Mouse (Mus musculus) bone marrow, adult 2 months (tissue): ENCODE data around the gene Mrvi1. TPM values are rescaled to one million over a fixed set of nuclear protein-coding genes. Genes with fewer than 3 reads are reported as not detected.

Source experiments
- H3K27ac ChIP-seq: fragments of 200-500 bp; 2 replicates; pipeline ENCODE4 v1.5.1; 2012; ENCODE audit warnings: low read depth, mild to moderate bottlenecking, control low read depth, inconsistent platforms, low read length; ENCODE audit not compliant: control insufficient read depth, poor library complexity, insufficient read depth
- H3K4me1 ChIP-seq: fragments of 200-500 bp; 2 replicates; pipeline ENCODE4 v1.6.1; 2011; ENCODE audit warnings: low read length; ENCODE audit not compliant: control insufficient read depth, insufficient read depth
- H3K4me3 ChIP-seq: fragments of 200-500 bp; replicated peaks from 2 replicates; pipeline ENCODE3; 2011; ENCODE audit warnings: mild to moderate bottlenecking, low read depth, low read length, control low read depth; ENCODE audit not compliant: control insufficient read depth
- CTCF ChIP-seq: fragments of 200-500 bp; IDR thresholded peaks from 2 replicates; pipeline ENCODE4 v1.5.1; 2011; ENCODE audit warnings: low read length, control low read depth; ENCODE audit not compliant: control insufficient read depth, insufficient read depth
- POLR2A ChIP-seq: fragments of 200-500 bp; IDR thresholded peaks from 2 replicates; pipeline ENCODE4 v1.6.1; 2011; ENCODE audit warnings: low read depth, mild to moderate bottlenecking, control low read depth, low read length, borderline replicate concordance; ENCODE audit not compliant: control insufficient read depth
- WGBS: fragments of 180-500 bp; shearing (Covaris S2); methylation state at CpG from one replicate; pipeline ENCODE4 v1.1.7; 2018; 5-methylcytosine and 5-hydroxymethylcytosine counted together
- polyA plus RNA-seq: library from polyadenylated mRNA; stranded (reverse); fragments of >200 nt; gene quantifications from 2 replicates; pipeline ENCODE4 v1.2.4, GENCODE M21; 2011; ENCODE audit warnings: low replicate concordance; ENCODE audit not compliant: missing spikeins, insufficient read depth, insufficient read length

Gene Mrvi1
- polyA plus RNA-seq, 1 experiment, result 59.3 TPM

GRCm38 (mm10) chr7:110868807-110869206 lies 113.5 kb downstream of the Mrvi1 start:
- no peak for TF ChIP-seq CTCF
- no peak for TF ChIP-seq POLR2A
- Histone ChIP-seq H3K4me1 (no peaks in the 10 kb centered on the region), H3K27ac (no peak overlapping the region), H3K4me3 (no peak overlapping the region)
- WGBS, result 81% methylated on average over 5 of the region's 5 CpGs

- Histone ChIP-seq H3K4me1 (no peaks in the 10 kb centered on the region), H3K4me3 (no peak overlapping the region), H3K27ac (no peak overlapping the region)
- WGBS, result 84% methylated on average over 6 of the region's 6 CpGs
- no peak for TF ChIP-seq POLR2A
These were observed 115.1 kb downstream of the Mrvi1 start for GRCm38 (mm10) chr7:110867116-110867515.

GRCm38 (mm10) chr7:110866021-110866420 lies 116.2 kb downstream of the Mrvi1 start:
- H3K4me1 ChIP-seq, result peaks cover 2% of the 10 kb centered on the region
- 88% methylated on average over 3 of the region's 3 CpGs for WGBS
- no peak overlapping the region for H3K4me3 ChIP-seq
- TF ChIP-seq CTCF (no peak), POLR2A (no peak)
- no peak overlapping the region for H3K27ac ChIP-seq

- Histone ChIP-seq H3K4me3 (no peak overlapping the region), H3K27ac (no peak overlapping the region), H3K4me1 (peaks cover 2% of the 10 kb centered on the region)
- 87% methylated on average over 6 of the region's 6 CpGs for WGBS
- TF ChIP-seq CTCF, result no peak
- no peak for TF ChIP-seq POLR2A
These were observed 116.7 kb downstream of the Mrvi1 start for GRCm38 (mm10) chr7:110865570-110865969.

- Histone ChIP-seq H3K27ac (no peak overlapping the region), H3K4me3 (no peak overlapping the region), H3K4me1 (peaks cover 2% of the 10 kb centered on the region)
- no peak for TF ChIP-seq POLR2A
- no peak for TF ChIP-seq CTCF
- WGBS, result 82% methylated on average over 10 of the region's 10 CpGs
These were observed 117.2 kb downstream of the Mrvi1 start for GRCm38 (mm10) chr7:110865038-110865437.

GRCm38 (mm10) chr7:110862751-110863289 lies 119.4 kb downstream of the Mrvi1 start, which contains the start of gene Lyve1:
Gene Lyve1 (minus strand): TSS chr7:110863239.
- Histone ChIP-seq H3K4me3 (no peak within 1 kb of the TSS), H3K4me1 (peaks cover 7% of the 10 kb centered on the region), H3K27ac (no peak within 1 kb of the TSS)
- WGBS, result 71% methylated on average over 12 of the region's 12 CpGs
- no peak for TF ChIP-seq POLR2A
- TF ChIP-seq CTCF, result no peak

- Histone ChIP-seq H3K4me3 (no peak overlapping the region), H3K4me1 (peaks cover 7% of the 10 kb centered on the region), H3K27ac (no peak overlapping the region)
- TF ChIP-seq CTCF, result no peak
- no peak for TF ChIP-seq POLR2A
- WGBS, result 18% methylated on average over 5 of the region's 5 CpGs
These were observed 122.1 kb downstream of the Mrvi1 start for GRCm38 (mm10) chr7:110860129-110860528.

- Histone ChIP-seq H3K4me3 (no peak overlapping the region), H3K4me1 (peaks cover 6% of the 10 kb centered on the region), H3K27ac (no peak overlapping the region)
- 47% methylated on average over 1 of the region's 1 CpGs for WGBS
- no peak for TF ChIP-seq CTCF
- no peak for TF ChIP-seq POLR2A
These were observed 126.7 kb downstream of the Mrvi1 start for GRCm38 (mm10) chr7:110855604-110856003.
